Mouse (Mus musculus) heart, postnatal 10 days (tissue): ENCODE results near the gene Apobec3. TPM values are rescaled to one million over a fixed set of nuclear protein-coding genes. Genes with fewer than 3 reads are reported as not detected.

Experiments
- DNase-seq, 2 experiments: peaks; one replicate each; pipeline ENCODE4 v3.0.0; 2021
- intact Hi-C: fragments of 180-260 bp; cut with DNase I; formaldehyde crosslinking; loops from one replicate; pipeline ENCODE4 v1.15.1; 2025
- total RNA-seq, 2 experiments: library from RNA; stranded (reverse); gene quantifications; 2 replicates each; pipeline ENCODE4 v1.2.3; 2021

The Apobec3 gene
- total RNA-seq, 2 experiments from 2014 or later: 11.2 to 11.7 TPM

DNA sequence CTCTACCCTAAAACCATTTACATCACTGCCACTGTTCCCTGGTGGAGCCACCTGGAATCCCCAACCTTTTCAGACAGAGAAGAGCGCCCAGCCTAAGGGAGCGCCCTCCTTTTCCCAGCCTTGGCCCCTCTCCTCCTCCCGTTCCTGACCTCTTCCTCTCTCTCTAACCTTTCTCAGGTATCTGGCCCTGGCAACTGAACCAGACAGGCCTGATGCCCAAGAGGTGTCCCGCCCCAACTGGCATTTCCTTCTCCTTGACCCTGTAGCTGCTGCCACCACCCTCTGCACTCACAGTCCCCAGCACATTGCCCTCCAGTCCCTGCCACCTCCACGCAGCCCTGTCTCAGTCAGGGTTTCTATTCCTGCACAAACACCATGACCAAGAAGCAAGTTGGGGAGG is 53.5 kb downstream of the Apobec3 start:
- no peak for DNase-seq
- intact Hi-C loops: loop anchor here (10.0 kb wide), 2 partner anchors 280 to 320 kb away; partner anchors contain the start of gene Rps19bp1

DNA sequence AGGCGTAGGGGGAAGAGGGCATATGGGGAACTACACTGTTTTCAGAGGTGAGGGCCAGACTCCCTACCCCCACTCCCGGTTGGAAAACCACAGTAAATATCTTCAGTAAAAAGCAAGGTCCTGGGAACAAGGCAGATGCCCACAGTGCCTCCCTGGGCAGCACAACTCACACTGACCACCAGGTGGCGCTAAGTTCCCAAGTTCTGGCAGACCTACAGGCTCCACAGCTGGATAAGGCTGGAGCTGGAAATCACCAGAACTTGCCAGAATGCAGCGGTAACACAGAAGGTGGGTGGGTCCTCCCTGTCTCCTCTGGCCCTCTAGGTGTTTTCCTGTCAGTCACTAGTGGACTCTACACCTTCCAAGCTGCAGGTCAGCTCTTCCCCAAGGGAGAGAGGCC is 54.6 kb downstream of the Apobec3 start:
- DNase-seq: peak; percentile 91 to 96
- intact Hi-C loops: loop anchor here (1.0 to 10.0 kb wide), 4 partner anchors 121 to 319 kb away; partner anchors contain the start of gene Rps19bp1

DNA sequence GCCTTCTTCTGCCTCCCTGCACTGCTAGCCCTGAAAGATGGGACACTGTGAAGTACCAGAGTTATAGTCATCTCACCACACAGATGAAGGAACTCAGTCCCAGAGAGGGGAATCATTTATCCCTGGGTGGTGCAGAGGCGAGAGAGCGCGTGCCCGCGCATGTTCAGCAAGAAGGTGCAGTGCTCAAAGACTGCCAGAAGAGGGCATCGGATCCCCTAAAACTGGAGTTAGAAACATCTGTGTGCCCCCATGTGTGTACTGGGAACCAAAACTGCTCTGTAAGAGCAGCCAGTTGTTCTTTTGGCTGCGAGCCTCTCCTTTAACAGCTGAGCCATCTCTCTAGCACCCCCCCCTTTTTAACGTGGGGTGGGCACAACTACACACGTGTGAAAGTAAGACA is 55.3 kb downstream of the Apobec3 start:
- intact Hi-C loops: loop anchor here (1.0 to 10.0 kb wide), 4 partner anchors 120 to 318 kb away; partner anchors contain the start of gene Rps19bp1
- DNase-seq: peak in 1 of 2 experiments; percentile 56

DNA sequence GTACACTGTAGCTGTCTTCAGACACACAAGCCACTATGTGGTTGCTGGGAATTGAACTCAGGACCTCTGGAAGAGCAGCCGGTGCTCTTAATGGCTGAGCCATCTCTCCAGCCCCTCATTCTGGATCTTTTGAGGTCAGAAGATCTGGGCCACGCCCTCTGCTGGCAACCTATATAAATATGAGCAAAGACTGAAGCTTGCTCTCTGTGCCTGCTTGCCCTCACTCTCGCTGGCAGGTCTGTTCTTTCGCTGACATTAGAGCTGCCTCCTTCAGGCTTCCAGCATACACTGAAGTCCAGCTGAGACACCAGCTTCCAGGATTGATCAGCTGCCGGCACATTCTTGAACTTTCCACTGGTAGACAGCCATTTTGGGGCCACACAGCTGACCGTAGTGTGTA is 56.2 kb downstream of the Apobec3 start:
- intact Hi-C loops: loop anchor here (2.0 to 10.0 kb wide), 3 partner anchors 119 to 317 kb away; partner anchors contain the start of gene Rps19bp1
- DNase-seq: no peak

DNA sequence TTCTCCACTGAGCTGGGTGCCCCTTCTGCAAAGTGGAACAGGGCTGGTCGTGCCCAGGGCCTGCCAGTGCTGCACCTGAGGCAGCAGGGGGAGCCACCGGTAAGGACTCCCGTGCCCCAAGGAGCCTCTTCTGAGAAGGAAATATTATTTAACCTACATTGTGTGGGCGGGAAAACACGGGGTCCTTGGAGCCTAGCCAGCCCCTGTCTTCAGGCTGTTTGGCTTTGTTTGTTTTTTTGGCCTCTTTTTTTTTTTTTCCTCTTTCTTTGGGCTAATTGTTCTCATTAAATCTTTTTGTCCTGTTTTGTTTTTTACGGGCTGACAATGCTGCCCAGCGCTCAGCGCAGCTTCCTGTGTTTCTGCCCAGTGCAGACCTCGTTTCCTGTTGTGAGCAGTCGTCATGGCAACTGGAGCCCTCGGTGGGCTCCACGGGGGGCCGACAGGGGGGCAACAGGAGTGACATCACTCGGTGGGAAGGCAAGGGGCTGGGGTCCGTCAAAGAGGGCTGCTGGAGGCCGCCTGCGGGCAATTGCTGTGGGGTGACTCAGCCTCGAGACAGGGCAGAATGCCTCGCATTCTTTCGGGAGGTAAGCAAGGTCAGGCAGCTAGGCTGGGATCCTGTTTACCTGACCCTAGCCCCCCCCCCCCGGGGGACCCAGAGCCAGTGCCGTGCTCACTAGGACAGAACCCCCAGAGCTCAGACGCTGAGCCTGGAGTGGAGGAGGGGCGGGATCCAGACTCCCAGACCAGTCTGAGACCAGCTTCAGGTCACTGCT is 59.0 kb downstream of the Apobec3 start:
- intact Hi-C loops: loop anchor here (2.0 kb wide), 1 partner anchor 54 kb away; no protein-coding TSS in a partner anchor
- DNase-seq: peak; percentile 71 to 72

DNA sequence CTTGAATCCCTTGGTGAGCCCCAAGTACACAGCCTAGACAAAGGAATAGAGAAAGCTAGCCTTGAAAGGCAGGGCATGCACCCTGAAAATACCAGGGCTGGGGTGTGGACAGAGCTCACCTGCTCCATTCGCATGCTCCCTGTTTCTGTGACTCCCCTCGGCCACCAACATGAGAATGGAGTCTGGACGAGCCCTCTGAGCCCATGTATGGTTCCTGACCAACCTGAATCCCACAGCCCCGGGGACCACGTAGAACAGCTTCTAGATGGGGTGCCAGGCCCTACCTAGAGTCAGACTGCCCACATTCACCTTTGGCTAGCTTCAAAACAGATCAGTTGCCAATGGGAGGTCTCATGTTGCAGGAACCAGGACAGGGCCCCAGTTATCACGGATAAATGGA is 59.8 kb downstream of the Apobec3 start:
- intact Hi-C loops: loop anchor here (2.0 kb wide), 1 partner anchor 54 kb away; no protein-coding TSS in a partner anchor
- DNase-seq: no peak

DNA sequence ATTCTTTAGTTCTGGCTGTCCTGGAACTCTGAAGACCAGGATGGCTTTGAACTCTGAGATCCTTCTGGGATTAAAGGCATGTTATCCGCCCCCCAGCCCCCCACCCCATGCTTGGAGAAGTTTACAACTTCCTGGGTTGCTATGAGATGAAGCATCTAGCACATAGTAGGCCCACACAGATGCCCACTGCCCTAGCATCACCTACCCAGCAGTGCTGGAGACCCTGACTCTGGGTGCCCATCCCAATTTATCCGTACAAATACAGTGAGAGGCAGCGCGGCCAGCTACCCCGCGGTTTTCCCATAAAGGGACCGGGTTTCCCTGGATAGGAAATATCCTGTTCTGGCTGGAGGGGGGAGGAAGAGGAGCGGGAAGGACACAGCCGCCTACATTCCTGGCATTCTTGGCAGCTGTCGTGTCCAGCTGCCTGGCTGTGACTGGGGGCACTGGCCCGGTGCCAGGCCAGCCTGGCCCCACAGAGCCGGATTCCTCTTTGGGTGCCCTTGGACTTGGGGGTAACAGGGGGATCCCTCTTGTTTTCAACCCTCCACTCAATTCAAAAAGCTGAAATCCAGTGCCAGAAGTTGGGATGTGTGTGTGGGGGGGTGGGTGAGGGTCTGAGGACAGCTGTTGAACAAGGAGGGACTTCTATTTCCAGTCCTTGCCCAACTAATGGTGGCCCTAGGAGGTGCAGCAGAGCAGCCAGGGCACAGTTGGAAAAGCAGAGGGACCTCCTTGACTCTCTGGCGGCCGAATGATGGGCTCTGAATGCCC is 60.5 kb downstream of the Apobec3 start:
- intact Hi-C loops: loop anchor here (2.0 kb wide), 1 partner anchor 53 kb away; no protein-coding TSS in a partner anchor
- DNase-seq: peak; percentile 59 to 76

DNA sequence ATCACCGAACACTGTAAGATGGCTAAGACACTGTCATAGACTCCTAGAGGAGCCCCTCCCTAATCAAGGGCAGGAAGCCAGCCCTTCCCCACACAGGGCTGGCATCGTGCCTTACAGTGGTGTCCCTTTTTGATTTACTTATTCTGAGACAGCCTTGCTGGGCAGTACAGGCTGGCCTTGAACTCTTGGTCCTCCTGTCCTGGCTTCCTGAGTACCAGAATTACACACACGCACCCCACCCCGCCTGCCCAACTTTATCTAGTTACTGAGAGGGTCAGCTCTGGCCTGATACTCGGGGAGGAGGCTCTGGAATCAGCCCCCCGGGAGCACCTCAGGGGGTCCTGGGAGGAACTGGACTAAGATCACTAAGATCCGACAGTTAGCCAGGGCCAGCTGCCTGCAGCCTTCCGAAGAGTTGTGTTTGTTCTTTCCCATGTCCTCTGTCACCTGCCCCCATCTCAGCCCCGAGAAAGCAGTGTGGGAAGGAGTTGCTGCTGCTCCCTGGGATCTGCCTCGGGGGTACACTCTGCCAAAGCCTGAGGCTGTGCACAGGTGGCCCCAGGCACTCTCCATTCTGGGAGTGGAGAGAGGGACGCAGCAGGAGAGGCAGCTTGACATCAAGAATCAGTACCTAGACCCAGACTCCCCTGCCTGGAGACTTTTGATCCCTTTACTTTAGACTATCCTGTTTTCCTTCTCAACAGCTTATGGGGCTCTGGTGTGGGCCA is 61.2 kb downstream of the Apobec3 start:
- intact Hi-C loops: no loop called here
- DNase-seq: peak; percentile 45 to 60

DNA sequence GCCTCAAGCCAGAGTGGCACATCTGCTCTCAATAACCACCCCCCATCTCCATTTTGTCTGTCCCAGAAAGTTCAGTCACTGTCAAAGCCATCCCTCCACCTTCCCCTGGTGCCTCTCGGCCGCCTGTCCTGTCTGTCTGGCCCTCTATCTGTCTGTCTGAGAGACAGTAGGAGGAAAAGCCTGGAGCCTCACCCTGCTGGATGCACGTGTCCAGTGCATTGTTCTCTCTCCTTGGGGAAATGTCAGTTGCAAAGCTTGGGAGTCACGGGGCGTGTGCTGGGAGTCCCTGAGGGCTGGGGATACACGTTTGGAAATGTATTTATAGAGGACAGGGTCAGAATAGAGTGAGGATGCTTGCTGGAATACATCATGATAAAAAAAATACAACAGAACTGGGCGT is 62.0 kb downstream of the Apobec3 start:
- intact Hi-C loops: no loop called here
- peak in 1 of 2 experiments; percentile 34 for DNase-seq

DNA sequence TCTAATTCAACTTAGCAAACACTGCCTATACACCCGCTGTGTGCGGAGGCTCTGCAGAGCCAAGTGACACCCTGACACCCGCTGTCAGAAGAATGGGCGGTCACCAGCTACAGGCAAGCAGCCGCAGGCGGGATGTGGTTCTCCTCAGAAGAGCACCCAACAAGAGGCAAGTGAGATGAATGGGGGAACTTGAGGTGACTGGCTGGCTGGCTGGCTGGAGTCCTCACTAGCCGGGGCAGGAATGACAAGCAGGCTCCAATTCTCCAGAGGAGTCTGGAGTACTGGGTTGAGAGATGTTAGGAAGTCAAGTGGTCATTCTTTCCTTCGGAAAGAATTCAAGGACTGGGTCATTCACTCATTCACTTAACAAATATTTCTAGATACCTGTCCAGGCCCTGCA is 65.1 kb downstream of the Apobec3 start:
- intact Hi-C loops: loop anchor here (5.0 kb wide), 1 partner anchor 36 kb away; no protein-coding TSS in a partner anchor
- DNase-seq: no peak

DNA sequence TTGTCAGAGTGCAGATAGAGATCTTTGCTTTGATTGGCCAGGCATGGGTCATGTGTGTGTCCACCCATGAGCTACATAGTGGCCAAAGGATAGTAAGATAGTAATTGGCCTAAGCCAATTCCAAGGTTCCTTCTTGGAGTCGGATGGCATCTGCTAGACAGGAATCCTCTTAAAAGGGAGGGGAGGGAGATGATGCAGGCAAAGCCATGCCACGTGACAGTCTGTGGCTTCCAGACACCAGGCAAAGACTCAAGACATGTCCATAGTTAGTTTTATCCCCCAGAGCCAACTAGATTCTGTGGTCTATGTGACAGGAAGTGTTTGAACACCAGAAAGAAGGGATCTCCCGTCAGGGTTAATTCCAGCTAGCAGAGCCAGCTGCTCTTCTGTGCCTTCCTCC is 67.0 kb downstream of the Apobec3 start:
- intact Hi-C loops: loop anchor here (5.0 kb wide), 1 partner anchor 34 kb away; no protein-coding TSS in a partner anchor
- no peak for DNase-seq

DNA sequence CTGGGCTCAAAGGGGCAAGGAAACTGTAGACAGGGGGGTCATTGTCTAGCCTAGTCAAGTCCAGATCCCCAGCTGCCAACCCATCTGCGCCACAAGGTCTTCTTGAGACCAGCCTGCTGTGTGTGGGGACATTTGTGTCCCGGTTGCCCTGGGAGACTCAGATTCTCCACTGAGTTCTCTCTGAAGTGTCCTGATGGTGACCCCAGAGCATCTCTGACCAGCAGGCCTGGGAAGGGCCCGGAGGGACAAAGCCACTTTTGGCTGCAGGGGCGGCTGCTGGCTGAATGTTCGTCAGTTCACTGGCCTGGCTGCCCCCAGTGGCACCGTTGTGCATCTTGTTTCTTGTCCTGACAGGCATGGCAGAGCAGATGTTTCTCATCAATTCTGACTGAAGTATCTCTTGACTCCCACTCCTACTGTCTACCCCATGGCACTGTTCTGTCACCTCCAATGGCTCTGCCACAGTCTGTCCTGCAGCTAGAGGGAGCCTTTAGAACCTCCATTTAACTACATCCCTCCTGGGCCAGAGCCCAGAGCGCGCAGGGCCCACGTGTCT is 70.0 kb downstream of the Apobec3 start:
- peak; percentile 53 to 60 for DNase-seq
- intact Hi-C loops: no loop called here

DNA sequence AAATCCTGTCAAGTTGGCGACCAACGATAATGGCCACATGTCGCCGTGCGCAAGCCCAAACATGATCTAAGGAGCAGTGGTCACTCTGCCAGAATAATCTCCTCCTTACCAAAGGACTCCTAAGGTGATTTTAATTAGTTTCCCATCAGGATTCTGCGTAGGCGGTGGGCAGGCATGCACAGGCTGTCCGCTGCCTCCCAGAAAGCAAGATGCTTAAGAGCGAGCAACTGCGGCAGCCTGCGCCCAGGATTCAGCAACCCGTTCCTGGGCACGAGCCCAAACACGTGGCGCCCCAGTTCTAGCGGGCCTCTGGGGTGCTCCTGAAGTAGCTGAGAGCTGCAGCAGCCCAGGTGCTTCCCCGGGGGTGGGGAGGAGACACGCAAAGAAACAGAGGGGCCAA is 71.2 kb downstream of the Apobec3 start:
- intact Hi-C loops: no loop called here
- DNase-seq: no peak

DNA sequence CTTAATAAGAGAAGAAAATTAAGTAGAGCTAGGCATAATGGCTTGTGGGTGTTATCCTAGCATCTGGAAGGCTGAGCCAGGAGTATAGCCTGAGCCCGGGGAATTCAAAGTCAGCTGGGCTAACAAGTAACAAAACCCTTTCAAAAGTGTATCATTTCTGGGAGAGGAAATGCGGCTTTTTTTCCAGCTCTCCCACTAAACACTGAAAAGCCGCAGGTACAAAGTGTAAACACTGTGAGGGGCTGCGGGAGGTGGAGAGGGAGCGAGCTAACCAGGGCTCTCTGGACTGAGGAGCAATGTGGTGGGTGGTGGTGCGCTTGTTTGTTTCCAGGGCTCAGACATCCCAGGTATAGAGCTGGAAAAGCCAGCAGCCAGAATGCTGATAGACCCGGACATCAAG is 72.9 kb downstream of the Apobec3 start:
- DNase-seq: no peak
- intact Hi-C loops: no loop called here

Other genes starting within 250 kb of the Apobec3 start
- gene Fam227a, start 232.7 kb upstream of the Apobec3 start, total RNA-seq: 1 to 10 TPM in 1 of 2 experiments, under 1 TPM in 1; 0.97 to 1.3 TPM
- 10 to 100 TPM; 28.2 to 29.3 TPM for gene Cby1, start 232.5 kb upstream of the Apobec3 start, total RNA-seq
- gene Tomm22, start 220.8 kb upstream of the Apobec3 start, total RNA-seq: 100 to 1,000 TPM; 146 to 154 TPM
- gene Josd1, start 203.7 kb upstream of the Apobec3 start, total RNA-seq: 10 to 100 TPM; 29.3 to 30.1 TPM
- gene Gtpbp1, start 200.8 kb upstream of the Apobec3 start, total RNA-seq: 10 to 100 TPM; 36.1 to 37.8 TPM
- gene Sun2, start 149.1 kb upstream of the Apobec3 start, total RNA-seq: 10 to 100 TPM; 69.7 to 71.8 TPM
- gene Dnal4, start 113.8 kb upstream of the Apobec3 start, total RNA-seq: 10 to 100 TPM; 20.2 to 22.9 TPM
- gene Nptxr, start 86.9 kb upstream of the Apobec3 start, total RNA-seq: 1 to 10 TPM; 3.8 to 4.1 TPM
- 1 to 10 TPM in 1 of 2 experiments, under 1 TPM in 1; 0.74 to 1.8 TPM for gene Npcd, start 57.4 kb upstream of the Apobec3 start, total RNA-seq
- gene Cbx6, start 57.0 kb upstream of the Apobec3 start, total RNA-seq: 10 to 100 TPM; 40.7 to 48.7 TPM
- 1 to 10 TPM; 3.0 to 3.8 TPM for gene Cbx7, start 79.5 kb downstream of the Apobec3 start, total RNA-seq
- 10 to 100 TPM; 49.2 to 56.2 TPM for gene Pdgfb, start 123.3 kb downstream of the Apobec3 start, total RNA-seq
- gene Syngr1, start 199.7 kb downstream of the Apobec3 start, total RNA-seq: 10 to 100 TPM; 84.9 to 86.7 TPM
- 100 to 1,000 TPM; 486 to 496 TPM for gene Rpl3, start 200.2 kb downstream of the Apobec3 start, total RNA-seq
- 10 to 100 TPM; 33.3 to 34.3 TPM for gene Tab1, start 241.5 kb downstream of the Apobec3 start, total RNA-seq